ENCODE assay signal across 8 mouse cellular contexts in the genomic region with DNA sequence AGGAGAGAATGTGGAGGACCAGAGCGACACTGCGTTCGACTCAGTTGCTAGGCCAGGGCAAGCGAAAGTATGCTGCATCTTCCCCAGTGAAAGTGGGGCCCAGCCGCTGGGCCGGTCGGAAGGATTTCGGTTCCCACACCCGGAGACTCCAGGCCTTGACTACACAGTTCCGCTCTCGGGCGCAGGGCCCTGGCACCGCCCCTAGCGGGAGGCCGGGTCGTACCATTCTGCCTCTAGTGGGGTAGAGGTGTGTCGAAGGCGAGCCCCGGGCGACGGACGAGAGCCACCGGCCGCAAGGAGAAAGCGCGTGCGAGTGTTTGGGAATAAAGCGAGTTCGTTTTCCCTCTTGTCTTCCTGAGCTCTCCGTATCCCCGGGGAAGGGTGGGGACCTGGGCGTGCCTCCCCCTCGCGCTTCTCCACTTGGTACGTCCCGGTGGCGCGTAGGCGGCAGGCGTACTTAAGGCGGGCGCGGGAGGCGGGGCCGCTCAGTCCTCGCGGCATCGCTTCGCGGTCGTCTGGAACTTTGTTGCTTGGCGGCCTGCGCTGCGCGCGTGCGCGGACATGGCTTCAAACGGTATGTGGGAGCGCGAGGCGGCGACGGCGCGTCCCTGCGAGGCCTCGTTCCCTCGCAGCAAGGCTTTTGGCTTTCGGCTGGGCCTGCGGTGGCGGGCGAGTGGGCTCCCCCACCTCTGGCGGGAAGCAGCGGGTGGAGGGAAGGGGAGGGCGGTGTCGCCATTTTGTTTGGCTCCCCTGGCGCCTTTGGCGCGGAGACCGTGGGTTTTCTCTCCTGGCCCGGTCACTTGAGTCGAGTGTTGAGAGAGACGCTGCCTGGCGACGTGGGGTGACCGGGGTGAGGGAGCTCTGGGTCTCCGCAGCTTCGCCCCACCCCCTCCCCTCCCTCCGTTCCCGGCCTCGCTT. TPM values are rescaled to one million over a fixed set of nuclear protein-coding genes. Genes with fewer than 3 reads are reported as not detected.
DNase-seq lines count a peak whose midpoint lies in the region; ATAC-seq and TF ChIP-seq lines count a peak whose summit lies in the region.

A gene (plus strand): TSS at position 454 of the 918 bp plus-strand sequence.

- H3K9ac ChIP-seq in heart, embryonic 12.5 days, result peak within 1 kb of the TSS; percentile 99
- peak within 1 kb of the TSS; percentile 98 for H3K9ac ChIP-seq in kidney, postnatal 0 days (ENCODE audit: low read depth, low read length)
- peak within 1 kb of the TSS; percentile 98 for H3K9ac ChIP-seq in liver, embryonic 11.5 days (ENCODE audit: low read depth, low read length)
- H3K9ac ChIP-seq in stomach, embryonic 14.5 days (replicated peaks; ENCODE audit: low read depth, low read length), result peak within 1 kb of the TSS; percentile 92

- ATAC-seq in heart, embryonic 12.5 days (ENCODE audit: insufficient number of reproducible peaks, low FRiP score), result peak; percentile 96
- peak; percentile 94 for ATAC-seq in kidney, postnatal 0 days (replicated peaks; ENCODE audit: low FRiP score, low read depth)
- ATAC-seq in liver, embryonic 11.5 days (replicated peaks; ENCODE audit: low FRiP score), result peak; percentile 94
- peak; percentile 94 for ATAC-seq in stomach, embryonic 14.5 days (ENCODE audit: insufficient number of reproducible peaks, insufficient read depth, low FRiP score, low read depth)

- H3K79me3 ChIP-seq in C2C12 (ENCODE audit: low read depth), result peaks cover 42% of the 10 kb centered on the region

- peak within 1 kb of the TSS; percentile 92 for H3ac ChIP-seq in C2C12 (ENCODE audit: control insufficient read depth, insufficient read length, low read depth)

- no peak for TF ChIP-seq CTCF in C2C12 (IDR thresholded peaks at IDR 0.05; ENCODE audit: control insufficient read depth, insufficient read depth, insufficient read length)
- no peak for TF ChIP-seq CTCF in brain, embryonic 14.5 days (IDR thresholded peaks at IDR 0.05; ENCODE audit: borderline replicate concordance, extremely low read depth, insufficient read depth, insufficient read length)
- peak; percentile 47; the same call in 1 of the 2 replicates for TF ChIP-seq CTCF in kidney, postnatal 0 days (IDR thresholded peaks at IDR 0.05; ENCODE audit: low read depth)

- H3K36me3 ChIP-seq in C2C12 (ENCODE audit: control insufficient read depth, insufficient read depth), result peaks cover 39% of the 10 kb centered on the region
- peaks cover 36% of the 10 kb centered on the region for H3K36me3 ChIP-seq in erythroblast, embryonic 14.5 days (ENCODE audit: control insufficient read depth)
- H3K36me3 ChIP-seq in heart, embryonic 12.5 days, result peaks cover 29% of the 10 kb centered on the region
- H3K36me3 ChIP-seq in kidney, postnatal 0 days (ENCODE audit: insufficient read depth, low read length), result peaks cover 23% of the 10 kb centered on the region
- peaks cover 21% of the 10 kb centered on the region for H3K36me3 ChIP-seq in liver, embryonic 11.5 days (ENCODE audit: control insufficient read depth, insufficient read depth, low read length)
- peaks cover 24% of the 10 kb centered on the region for H3K36me3 ChIP-seq in stomach, embryonic 14.5 days (ENCODE audit: control insufficient read depth, insufficient read depth, low read length)

- peak; percentile 100 for TF ChIP-seq POLR2A in brain, embryonic 14.5 days (IDR thresholded peaks at IDR 0.05; ENCODE audit: borderline replicate concordance, extremely low read depth, insufficient read depth, insufficient read length, poor library complexity, severe bottlenecking)

- H3K4me1 ChIP-seq in erythroblast, embryonic 14.5 days (ENCODE audit: control insufficient read depth), result peaks cover 42% of the 10 kb centered on the region
- peaks cover 17% of the 10 kb centered on the region for H3K4me1 ChIP-seq in heart, embryonic 12.5 days (replicated peaks)
- H3K4me1 ChIP-seq in kidney, postnatal 0 days (replicated peaks; ENCODE audit: insufficient read depth, low read length), result no peaks in the 10 kb centered on the region; the same call in none of the 2 replicates
- H3K4me1 ChIP-seq in liver, embryonic 11.5 days (replicated peaks; ENCODE audit: control insufficient read depth, insufficient read depth, low read length), result peaks cover 7% of the 10 kb centered on the region
- H3K4me1 ChIP-seq in stomach, embryonic 14.5 days (ENCODE audit: control insufficient read depth, insufficient read depth, low read length), result peaks cover 4% of the 10 kb centered on the region

- no peaks in the 10 kb centered on the region for H3K9me3 ChIP-seq in erythroblast, embryonic 14.5 days (ENCODE audit: control insufficient read depth, low read length)
- no peaks in the 10 kb centered on the region for H3K9me3 ChIP-seq in heart, embryonic 12.5 days (replicated peaks)
- H3K9me3 ChIP-seq in kidney, postnatal 0 days (replicated peaks; ENCODE audit: low read length), result no peaks in the 10 kb centered on the region
- no peaks in the 10 kb centered on the region for H3K9me3 ChIP-seq in liver, embryonic 11.5 days (ENCODE audit: control insufficient read depth, low read length)
- no peaks in the 10 kb centered on the region for H3K9me3 ChIP-seq in stomach, embryonic 14.5 days (ENCODE audit: control insufficient read depth, low read depth, low read length)

- peak within 1 kb of the TSS; percentile 82 for H3K4me3 ChIP-seq in C2C12 (ENCODE audit: insufficient read depth, poor library complexity, severe bottlenecking)
- H3K4me3 ChIP-seq in erythroblast, embryonic 14.5 days (replicated peaks), result peak within 1 kb of the TSS; percentile 97
- peak within 1 kb of the TSS; percentile 93 for H3K4me3 ChIP-seq in heart, embryonic 12.5 days
- peak within 1 kb of the TSS; percentile 98 for H3K4me3 ChIP-seq in kidney, postnatal 0 days (replicated peaks; ENCODE audit: low read depth, low read length)
- peak within 1 kb of the TSS; percentile 90 for H3K4me3 ChIP-seq in liver, embryonic 11.5 days (ENCODE audit: low read depth, low read length)
- H3K4me3 ChIP-seq in stomach, embryonic 14.5 days (ENCODE audit: low read depth, low read length), result peak within 1 kb of the TSS; percentile 96

- H3K27me3 ChIP-seq in C2C12 (ENCODE audit: control insufficient read depth, insufficient read depth, insufficient read length), result no peaks in the 10 kb centered on the region
- H3K27me3 ChIP-seq in erythroblast, embryonic 14.5 days (ENCODE audit: control insufficient read depth), result no peaks in the 10 kb centered on the region
- H3K27me3 ChIP-seq in heart, embryonic 12.5 days (replicated peaks), result no peaks in the 10 kb centered on the region
- H3K27me3 ChIP-seq in kidney, postnatal 0 days (ENCODE audit: insufficient read depth, low read length), result no peaks in the 10 kb centered on the region
- no peaks in the 10 kb centered on the region for H3K27me3 ChIP-seq in liver, embryonic 11.5 days (replicated peaks; ENCODE audit: control insufficient read depth, insufficient read depth, low read length)
- no peaks in the 10 kb centered on the region for H3K27me3 ChIP-seq in stomach, embryonic 14.5 days (ENCODE audit: control insufficient read depth, insufficient read depth, low read length)

- under 1% methylated on average over 92 of the region's 92 CpGs for WGBS in heart, embryonic 12.5 days
- under 1% methylated on average over 81 of the region's 92 CpGs for WGBS in kidney, postnatal 0 days
- WGBS in liver, embryonic 11.5 days, result under 1% methylated on average over 92 of the region's 92 CpGs
- WGBS in stomach, embryonic 14.5 days, result under 1% methylated on average over 89 of the region's 92 CpGs

- H3K27ac ChIP-seq in heart, embryonic 12.5 days (ENCODE audit: poor library complexity, severe bottlenecking), result peak within 1 kb of the TSS; percentile 97
- peak within 1 kb of the TSS; percentile 98 for H3K27ac ChIP-seq in kidney, postnatal 0 days
- H3K27ac ChIP-seq in liver, embryonic 11.5 days (ENCODE audit: low read depth, low read length), result peak within 1 kb of the TSS; percentile 97
- H3K27ac ChIP-seq in stomach, embryonic 14.5 days (ENCODE audit: low read length), result peak within 1 kb of the TSS; percentile 96

- peak; percentile 97 for DNase-seq in brain, embryonic 14.5 days (ENCODE audit: low read depth)
- DNase-seq in kidney, postnatal 0 days (ENCODE audit: low spot score), result peak; percentile 96
- DNase-seq in liver, embryonic 11.5 days (ENCODE audit: low spot score), result peak; percentile 94
- peak; percentile 97 for DNase-seq in naive thymus-derived CD4-positive, alpha-beta T cell, adult 2 months (ENCODE audit: low read depth)

- peaks cover 50% of the 10 kb centered on the region for H3K79me2 ChIP-seq in C2C12 (ENCODE audit: control insufficient read depth, insufficient read depth)

- peak within 1 kb of the TSS; percentile 87 for H3K4me2 ChIP-seq in heart, embryonic 12.5 days
- H3K4me2 ChIP-seq in kidney, postnatal 0 days (ENCODE audit: low read length), result peak within 1 kb of the TSS; percentile 67
- H3K4me2 ChIP-seq in liver, embryonic 11.5 days, result peak within 1 kb of the TSS; percentile 91
- H3K4me2 ChIP-seq in stomach, embryonic 14.5 days (replicated peaks; ENCODE audit: low read depth, low read length), result peak within 1 kb of the TSS; percentile 84

TF ChIP-seq in C2C12, 6 proteins besides CTCF, POLR2A, EP300 and RAD21:
- TF ChIP-seq USF1 (IDR thresholded peaks at IDR 0.05; ENCODE audit: low read depth) (no peak), MAX (IDR thresholded peaks at IDR 0.05) (peak; percentile 26)

RNA-seq across cellular contexts. Expression of the gene that starts here (rescaled TPM):
- polyA plus RNA-seq in C2C12 (2012; fragmentation: generic; extraction: Trizol), result 468 TPM
- 596 and 633 TPM in 2 replicates for polyA plus RNA-seq in brain, embryonic 14.5 days (2012; rRNA removed)
- polyA plus RNA-seq in erythroblast, embryonic 14.5 days (2012), result 39.4 and 42.2 TPM in 2 replicates
- polyA plus RNA-seq in heart, embryonic 12.5 days (2016; fragmentation: Nextera tagmentation; extraction: Ambion mirVana), result 331 and 335 TPM in 2 replicates
- 262 and 271 TPM in 2 replicates for polyA plus RNA-seq in kidney, postnatal 0 days (2015; fragmentation: Nextera tagmentation; extraction: Ambion mirVana)
- 28.1 and 34.4 TPM in 2 replicates for polyA plus RNA-seq in liver, embryonic 11.5 days (2014; fragmentation: Nextera tagmentation; extraction: Ambion mirVana)
- polyA plus RNA-seq in stomach, embryonic 14.5 days (2014; fragmentation: Nextera tagmentation; extraction: Ambion mirVana), result 71.4 and 72.4 TPM in 2 replicates

Comparison
In these comparisons a context has a peak if more than half of its experiments do, and no peak if none do; other contexts are left out.
1. Peak in every context shown above with its lines: DNase-seq, ATAC-seq, H3K4me3 ChIP-seq and H3K27ac ChIP-seq.